ENCODE assay signal across 24 mouse cellular contexts in the genomic region with DNA sequence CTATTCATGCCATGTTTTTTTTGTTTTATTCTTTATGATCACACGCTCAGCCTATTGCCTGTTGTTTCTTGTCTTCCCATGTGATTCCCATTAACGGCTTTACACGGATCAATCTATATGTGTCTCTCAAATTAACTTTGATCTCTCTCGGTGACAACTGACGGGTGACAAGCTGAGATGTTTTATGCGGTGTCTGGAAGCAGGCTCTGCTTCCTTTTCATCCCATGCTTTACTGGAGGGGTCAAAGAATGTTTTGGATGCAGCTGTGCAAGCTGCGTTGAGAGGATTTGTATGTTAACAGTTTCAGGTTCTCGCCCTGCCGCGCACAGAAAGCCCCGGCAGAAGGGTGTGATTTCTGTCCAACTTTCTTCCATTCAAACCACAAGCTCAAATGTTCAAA.
A peak's percentile ranks its signal among the peaks of the same experiment; 100 is the strongest.
DNase-seq lines count a peak whose midpoint lies in the region; ATAC-seq and TF ChIP-seq lines count a peak whose summit lies in the region.
"Had no signal": no experiment of that assay in that cellular context is flagged by ENCODE, and none has a peak within 500 bp of the region (broad histone marks: within the 10 kb centered on the region; RNA-seq: fewer than 3 reads in every experiment).

No protein-coding gene starts in this region.

- TF ChIP-seq POLR2A in cerebellum, adult 2 months (IDR thresholded peaks at IDR 0.05; ENCODE audit: borderline replicate concordance, insufficient read depth, low read length), result no peak

- TF ChIP-seq CTCF in lung, embryonic 14.5 days (IDR thresholded peaks at IDR 0.05; ENCODE audit: low read depth), result no peak
- no peak for TF ChIP-seq CTCF in cerebellum, adult 2 months (IDR thresholded peaks at IDR 0.05; ENCODE audit: borderline replicate concordance, insufficient read depth, low read depth, low read length)

- no peak overlapping the region for H3K4me2 ChIP-seq in forebrain, embryonic 12.5 days
- no peak overlapping the region for H3K4me2 ChIP-seq in forebrain, embryonic 15.5 days (replicated peaks)
- no peak overlapping the region for H3K4me2 ChIP-seq in lung, embryonic 14.5 days
- 0 out of 2 replicates have a peak overlapping the region, but pooled peaks have one; percentile 16 for H3K4me2 ChIP-seq in limb, embryonic 12.5 days
- H3K4me2 ChIP-seq: heart, embryonic 13.5 days; kidney, embryonic 15.5 days; liver, embryonic 15.5 days; lung, embryonic 15.5 days; midbrain, embryonic 12.5 days; neural tube, embryonic 15.5 days had no signal

- H3K9ac ChIP-seq in forebrain, embryonic 12.5 days, result no peak overlapping the region
- H3K9ac ChIP-seq in forebrain, embryonic 15.5 days (replicated peaks), result no peak overlapping the region
- H3K9ac ChIP-seq in lung, embryonic 14.5 days, result no peak overlapping the region
- no peak overlapping the region for H3K9ac ChIP-seq in limb, embryonic 12.5 days (replicated peaks)
- H3K9ac ChIP-seq: heart, embryonic 13.5 days; kidney, embryonic 15.5 days; liver, embryonic 15.5 days; lung, embryonic 15.5 days; midbrain, embryonic 12.5 days; neural tube, embryonic 15.5 days had no signal

- no peak for ATAC-seq in forebrain, embryonic 12.5 days (ENCODE audit: low FRiP score)
- ATAC-seq in forebrain, embryonic 15.5 days (replicated peaks), result no peak
- no peak for ATAC-seq in lung, embryonic 14.5 days (ENCODE audit: insufficient read depth)
- no peak for ATAC-seq in limb, embryonic 12.5 days (ENCODE audit: insufficient number of reproducible peaks, insufficient read depth, low FRiP score, low TSS enrichment, low read depth)
- ATAC-seq: forebrain, embryonic 14.5 days had no signal

- H3K9me3 ChIP-seq in forebrain, embryonic 12.5 days, result no peaks in the 10 kb centered on the region
- H3K9me3 ChIP-seq in forebrain, embryonic 15.5 days, result no peaks in the 10 kb centered on the region
- no peaks in the 10 kb centered on the region for H3K9me3 ChIP-seq in lung, embryonic 14.5 days (ENCODE audit: low read depth, low read length)
- no peaks in the 10 kb centered on the region for H3K9me3 ChIP-seq in limb, embryonic 12.5 days
- H3K9me3 ChIP-seq: heart, embryonic 13.5 days; kidney, embryonic 15.5 days; liver, embryonic 15.5 days; lung, embryonic 15.5 days; midbrain, embryonic 12.5 days; neural tube, embryonic 15.5 days had no signal

- peaks cover 49% of the 10 kb centered on the region for H3K27me3 ChIP-seq in forebrain, embryonic 12.5 days
- H3K27me3 ChIP-seq in forebrain, embryonic 15.5 days, result peaks cover 3% of the 10 kb centered on the region; the same call in 1 of the 2 replicates
- no peaks in the 10 kb centered on the region for H3K27me3 ChIP-seq in lung, embryonic 14.5 days (ENCODE audit: insufficient read depth, low read length)
- H3K27me3 ChIP-seq in limb, embryonic 12.5 days, result no peaks in the 10 kb centered on the region
- H3K27me3 ChIP-seq in cerebellum, adult 2 months (ENCODE audit: control insufficient read depth, insufficient read depth, low read length), result no peaks in the 10 kb centered on the region; the same call in 1 of the 2 replicates
- H3K27me3 ChIP-seq: kidney, embryonic 15.5 days; liver, embryonic 15.5 days; lung, embryonic 15.5 days; neural tube, embryonic 15.5 days had no signal

- WGBS in forebrain, embryonic 12.5 days, result 59% methylated on average over 11 of the region's 11 CpGs
- WGBS in forebrain, embryonic 15.5 days, result 49% methylated on average over 11 of the region's 11 CpGs
- WGBS in lung, embryonic 14.5 days, result 36% methylated on average over 11 of the region's 11 CpGs
- 9% methylated on average over 11 of the region's 11 CpGs for WGBS in limb, embryonic 12.5 days
- WGBS in cerebellum, adult 2 months, result 60% methylated on average over 11 of the region's 11 CpGs

- H3K36me3 ChIP-seq in forebrain, embryonic 12.5 days (replicated peaks), result no peaks in the 10 kb centered on the region
- H3K36me3 ChIP-seq in forebrain, embryonic 15.5 days, result no peaks in the 10 kb centered on the region
- no peaks in the 10 kb centered on the region for H3K36me3 ChIP-seq in lung, embryonic 14.5 days (ENCODE audit: insufficient read depth)
- H3K36me3 ChIP-seq in limb, embryonic 12.5 days, result no peaks in the 10 kb centered on the region
- H3K36me3 ChIP-seq: heart, embryonic 13.5 days; kidney, embryonic 15.5 days; liver, embryonic 15.5 days; lung, embryonic 15.5 days; midbrain, embryonic 12.5 days; neural tube, embryonic 15.5 days had no signal

- H3K27ac ChIP-seq in forebrain, embryonic 12.5 days, result 0 out of 2 replicates have a peak overlapping the region, but pooled peaks have one; percentile 32
- no peak overlapping the region for H3K27ac ChIP-seq in forebrain, embryonic 15.5 days (replicated peaks)
- H3K27ac ChIP-seq in lung, embryonic 14.5 days (ENCODE audit: low read depth), result peak overlapping the region; percentile 0; the same call in 1 of the 2 replicates
- H3K27ac ChIP-seq in limb, embryonic 12.5 days, result peak overlapping the region; percentile 69
- H3K27ac ChIP-seq in cerebellum, adult 2 months (ENCODE audit: insufficient read depth, low read length), result no peak overlapping the region
- H3K27ac ChIP-seq: heart, embryonic 13.5 days; kidney, embryonic 15.5 days; liver, embryonic 15.5 days; lung, embryonic 15.5 days; midbrain, embryonic 12.5 days; neural tube, embryonic 15.5 days had no signal

- DNase-seq in lung, embryonic 14.5 days, result peak; percentile 67
- DNase-seq in lung, postnatal 36 days, result no peak
- DNase-seq in forelimb bud, embryonic 11.5 days (ENCODE audit: low read depth, low spot score), result peak; percentile 64
- DNase-seq in cerebellum, adult 2 months, result no peak
- DNase-seq: adrenal gland, postnatal 25 days; cerebellum, adult 18-20 months; cerebellum, postnatal 25 days; gastrocnemius, postnatal 10 days; heart, postnatal 10 days; kidney, adult 11 months; kidney, postnatal 25 days; right cerebral cortex, postnatal 25 days; thymus, adult 2 months; thymus, postnatal 36 days had no signal

- H3K4me1 ChIP-seq in forebrain, embryonic 12.5 days, result peaks cover 28% of the 10 kb centered on the region
- H3K4me1 ChIP-seq in forebrain, embryonic 15.5 days, result peaks cover 17% of the 10 kb centered on the region
- H3K4me1 ChIP-seq in lung, embryonic 14.5 days (ENCODE audit: insufficient read depth), result peaks cover 34% of the 10 kb centered on the region
- H3K4me1 ChIP-seq in limb, embryonic 12.5 days (replicated peaks), result peaks cover 67% of the 10 kb centered on the region
- no peaks in the 10 kb centered on the region for H3K4me1 ChIP-seq in cerebellum, adult 2 months (ENCODE audit: control insufficient read depth, insufficient read depth, low read length)

- no peak overlapping the region for H3K4me3 ChIP-seq in forebrain, embryonic 12.5 days (replicated peaks)
- H3K4me3 ChIP-seq in forebrain, embryonic 15.5 days, result no peak overlapping the region
- H3K4me3 ChIP-seq in lung, embryonic 14.5 days (ENCODE audit: low read depth, low read length), result no peak overlapping the region
- no peak overlapping the region for H3K4me3 ChIP-seq in limb, embryonic 12.5 days (replicated peaks)
- no peak overlapping the region for H3K4me3 ChIP-seq in cerebellum, adult 2 months (replicated peaks; ENCODE audit: insufficient read depth, low read depth, low read length)
- H3K4me3 ChIP-seq: heart, embryonic 13.5 days; kidney, embryonic 15.5 days; liver, embryonic 15.5 days; lung, embryonic 15.5 days; midbrain, embryonic 12.5 days; neural tube, embryonic 15.5 days had no signal

Comparison
In these comparisons a context has a peak if more than half of its experiments do, and no peak if none do; other contexts are left out.
1. H3K27ac ChIP-seq: peak in forebrain, embryonic 12.5 days (single experiment), lung, embryonic 14.5 days (single experiment) and limb, embryonic 12.5 days (single experiment); none in forebrain, embryonic 15.5 days (single experiment) and cerebellum, adult 2 months (single experiment).
2. DNase-seq: peak in lung, embryonic 14.5 days (single experiment) and forelimb bud, embryonic 11.5 days (single experiment); none in lung, postnatal 36 days (single experiment) and cerebellum, adult 2 months (0 of 2).